ENCODE assay signal across 9 mouse cellular contexts in genomic region chr1:37218386-37218785, GRCm38 (mm10). TPM values are rescaled to one million over a fixed set of nuclear protein-coding genes. Genes with fewer than 3 reads are reported as not detected.
A peak's percentile ranks its signal among the peaks of the same experiment; 100 is the strongest.
DNase-seq lines count a peak whose midpoint lies in the region; ATAC-seq and TF ChIP-seq lines count a peak whose summit lies in the region.
"Had no signal": no experiment of that assay in that cellular context is flagged by ENCODE, and none has a peak within 500 bp of the region (broad histone marks: within the 10 kb centered on the region; RNA-seq: fewer than 3 reads in every experiment).

No protein-coding gene starts in this region.

- no peak overlapping the region for H3K27ac ChIP-seq in heart, embryonic 11.5 days (ENCODE audit: low read depth, low read length)
- H3K27ac ChIP-seq in embryonic facial prominence, embryonic 10.5 days (replicated peaks) = no peak overlapping the region
- H3K27ac ChIP-seq in kidney, adult 2 months (ENCODE audit: insufficient read depth, low read depth, low read length) = no peak overlapping the region

- 8% methylated on average over 14 of the region's 14 CpGs for WGBS in heart, embryonic 11.5 days (ENCODE audit: insufficient replicate concordance)
- 6% methylated on average over 14 of the region's 14 CpGs for WGBS in embryonic facial prominence, embryonic 10.5 days
- WGBS in kidney, adult 2 months = 8% methylated on average over 14 of the region's 14 CpGs

- no peaks in the 10 kb centered on the region for H3K36me3 ChIP-seq in heart, embryonic 11.5 days (ENCODE audit: control insufficient read depth, insufficient read depth, low read length)
- H3K36me3 ChIP-seq in embryonic facial prominence, embryonic 10.5 days (replicated peaks) = no peaks in the 10 kb centered on the region
- no peaks in the 10 kb centered on the region for H3K36me3 ChIP-seq in kidney, adult 2 months (ENCODE audit: control insufficient read depth, insufficient read depth, low read length)

- no peak overlapping the region for H3K4me2 ChIP-seq in heart, embryonic 11.5 days

- no peak overlapping the region for H3K9ac ChIP-seq in heart, embryonic 11.5 days (ENCODE audit: low read depth, low read length)

- no peak for ATAC-seq in heart, embryonic 11.5 days (replicated peaks; ENCODE audit: insufficient number of reproducible peaks, low FRiP score, low TSS enrichment)
- ATAC-seq in activated CD4-positive, CD25-positive, alpha-beta regulatory T cell, adult 4 months = no peak

- DNase-seq in heart, adult 18-20 months = peak; percentile 28 to 51
- peak; percentile 47 for DNase-seq in ES-CJ7 (ENCODE audit: low read depth, low spot score)
- peak; percentile 83 for DNase-seq in embryonic facial prominence, embryonic 10.5 days (ENCODE audit: low spot score)
- DNase-seq in kidney, adult 2 months = peak; percentile 44
- peak; percentile 26 for DNase-seq in lung, postnatal 36 days
- peak; percentile 44 for DNase-seq in thymus, postnatal 14 days

- no peak overlapping the region for H3K4me3 ChIP-seq in heart, embryonic 11.5 days (ENCODE audit: low read depth, low read length)
- H3K4me3 ChIP-seq in embryonic facial prominence, embryonic 10.5 days = no peak overlapping the region
- no peak overlapping the region for H3K4me3 ChIP-seq in kidney, adult 2 months (ENCODE audit: insufficient read depth, low read depth, low read length)

- TF ChIP-seq POLR2A in kidney, adult 2 months (IDR thresholded peaks at IDR 0.05; ENCODE audit: low read depth, low read length) = no peak

- no peaks in the 10 kb centered on the region for H3K4me1 ChIP-seq in heart, embryonic 11.5 days (ENCODE audit: control insufficient read depth, insufficient read depth, low read length)
- peaks cover 13% of the 10 kb centered on the region for H3K4me1 ChIP-seq in embryonic facial prominence, embryonic 10.5 days
- no peaks in the 10 kb centered on the region for H3K4me1 ChIP-seq in kidney, adult 2 months (ENCODE audit: control insufficient read depth, insufficient read depth, low read length)

- no peak for TF ChIP-seq CTCF in kidney, adult 2 months (conservative IDR thresholded peaks at IDR 0.05; ENCODE audit: insufficient read depth, insufficient read length, low read depth, low read length)

- H3K27me3 ChIP-seq in heart, embryonic 11.5 days (ENCODE audit: control insufficient read depth, insufficient read depth, low read length) = peaks cover 2% of the 10 kb centered on the region; the same call in 1 of the 2 replicates
- H3K27me3 ChIP-seq in embryonic facial prominence, embryonic 10.5 days (replicated peaks; ENCODE audit: low read depth, poor library complexity, severe bottlenecking) = no peaks in the 10 kb centered on the region
- H3K27me3 ChIP-seq in kidney, adult 2 months (replicated peaks; ENCODE audit: control insufficient read depth, insufficient read depth, low read length) = no peaks in the 10 kb centered on the region

- no peaks in the 10 kb centered on the region for H3K9me3 ChIP-seq in heart, embryonic 11.5 days (replicated peaks; ENCODE audit: control insufficient read depth, low read length)
- no peaks in the 10 kb centered on the region for H3K9me3 ChIP-seq in embryonic facial prominence, embryonic 10.5 days

RNA-seq across cellular contexts. Expression of gene Cnga3, which starts 4.2 kb away (rescaled TPM):
- 1 to 10 TPM; 1.7 to 1.8 TPM for total RNA-seq in heart, adult 18-20 months (2021)
- polyA plus RNA-seq in heart, embryonic 11.5 days (2014; fragmentation: Nextera tagmentation; extraction: Ambion mirVana) = not detected in 2 replicates
- polyA plus RNA-seq in embryonic facial prominence, embryonic 10.5 days (2016; fragmentation: Nextera tagmentation; extraction: Ambion mirVana) = not detected in 2 replicates
- not detected in 2 replicates for polyA plus RNA-seq in kidney, adult 2 months (2012; rRNA removed)
- polyA plus RNA-seq in activated CD4-positive, CD25-positive, alpha-beta regulatory T cell, adult 4 months (2017; shearing (Covaris generic)) = not detected
- polyA plus RNA-seq: neural tube, embryonic 14.5 days had no signal

Comparison
In these comparisons a context has a peak if more than half of its experiments do, and no peak if none do; other contexts are left out.
1. DNase-seq: peak in every context shown above with its lines; median percentile 83 in embryonic facial prominence, embryonic 10.5 days; 47 in ES-CJ7; 44 in kidney, adult 2 months; 44 in thymus, postnatal 14 days; 40 in heart, adult 18-20 months; 26 in lung, postnatal 36 days.